Mouse (Mus musculus) liver, adult 2 months (tissue): ENCODE data around the gene Srgap3. TPM values are rescaled to one million over a fixed set of nuclear protein-coding genes. Genes with fewer than 3 reads are reported as not detected.

ENCODE experiments used
- DNase-seq: peaks from one replicate; pipeline ENCODE4 v3.0.0-alpha.2; 2011; ENCODE audit warnings: low read depth, low spot score; ENCODE audit errors: extremely low read depth
- H3K27ac ChIP-seq: fragments of 200-500 bp; replicated peaks from 2 replicates; pipeline ENCODE4 v1.5.1; 2012; ENCODE audit warnings: low read depth, mild to moderate bottlenecking, control low read depth, inconsistent platforms, low read length; ENCODE audit not compliant: insufficient read depth
- H3K27me3 ChIP-seq: fragments of 200-500 bp; 2 replicates; pipeline ENCODE4 v1.6.1; 2012; ENCODE audit warnings: mild to moderate bottlenecking, moderate library complexity, low read length, inconsistent platforms; ENCODE audit not compliant: control insufficient read depth, insufficient read depth
- H3K36me3 ChIP-seq: fragments of 200-500 bp; 2 replicates; pipeline ENCODE4 v1.6.1; 2012; ENCODE audit warnings: low read length, inconsistent platforms; ENCODE audit not compliant: control insufficient read depth, insufficient read depth
- H3K4me1 ChIP-seq: fragments of 200-500 bp; 2 replicates; pipeline ENCODE4 v1.6.1; 2011; ENCODE audit warnings: low read length; ENCODE audit not compliant: control insufficient read depth, insufficient read depth
- H3K4me3 ChIP-seq: fragments of 200-500 bp; 2 replicates; pipeline ENCODE4 v1.5.1; 2011; ENCODE audit warnings: low read depth, mild to moderate bottlenecking, control low read depth, low read length, moderate library complexity; ENCODE audit not compliant: insufficient read depth
- H3K79me2 ChIP-seq: fragments of 200-500 bp; 2 replicates; pipeline ENCODE4 v1.6.1; 2012; ENCODE audit warnings: inconsistent platforms, mild to moderate bottlenecking, low read length, moderate library complexity; ENCODE audit not compliant: control insufficient read depth, insufficient read depth
- H3K9ac ChIP-seq: fragments of 200-500 bp; 2 replicates; pipeline ENCODE4 v1.6.1; 2012; ENCODE audit warnings: low read depth, mild to moderate bottlenecking, control low read depth, inconsistent platforms, low read length
- CTCF ChIP-seq: fragments of 200-500 bp; IDR thresholded peaks from 2 replicates; pipeline ENCODE4 v1.5.1; 2011; ENCODE audit warnings: low read depth, low read length, control low read depth
- POLR2A ChIP-seq: fragments of 200-500 bp; IDR thresholded peaks from 2 replicates; pipeline ENCODE4 v1.6.1; 2011; ENCODE audit warnings: low read length, control low read depth; ENCODE audit not compliant: insufficient read depth; ENCODE audit errors: extremely low read depth
- WGBS: fragments of 180-500 bp; shearing (Covaris S2); methylation state at CpG from one replicate; pipeline ENCODE4 v1.1.7; 2018; 5-methylcytosine and 5-hydroxymethylcytosine counted together
- polyA plus RNA-seq: library from polyadenylated mRNA; depleted of rRNA; stranded (reverse); fragments of >200 nt; gene quantifications from 2 replicates; pipeline ENCODE4 v1.2.3, GENCODE M21; 2012
- total RNA-seq: library from RNA; depleted of rRNA; stranded (reverse); fragments of >200 nt; gene quantifications from 2 replicates; pipeline ENCODE4 v1.2.3, GENCODE M21; 2014

Srgap3 gene
- total and polyA plus RNA-seq, 2 experiments, result 0.69 to 0.83 TPM

DNA sequence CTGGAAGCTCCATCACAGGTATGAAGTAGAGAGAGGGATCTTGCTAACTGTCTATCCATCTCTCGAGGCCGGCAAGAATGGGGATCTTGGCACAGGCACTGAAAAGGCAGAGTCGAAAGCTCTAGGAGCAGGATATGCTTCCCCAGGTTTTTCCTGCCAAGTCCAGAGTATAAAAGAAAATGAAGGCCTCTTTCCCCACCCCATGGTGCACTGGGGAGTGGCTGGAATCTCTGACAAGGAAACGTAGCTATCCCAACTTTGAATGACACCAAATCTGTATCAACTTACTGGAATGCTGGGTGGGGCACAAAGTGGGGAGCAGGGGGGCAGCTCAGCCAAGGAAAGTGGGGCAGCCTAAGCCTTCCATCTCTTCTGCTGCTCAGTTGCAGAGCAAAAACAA is 190.2 kb downstream of the Srgap3 start:
- Histone ChIP-seq H3K27ac (no peak overlapping the region), H3K4me3 (no peak overlapping the region), H3K9ac (no peak overlapping the region), H3K36me3 (no peaks in the 10 kb centered on the region), H3K27me3 (no peaks in the 10 kb centered on the region), H3K4me1 (no peaks in the 10 kb centered on the region), H3K79me2 (no peaks in the 10 kb centered on the region)
- TF ChIP-seq CTCF (no peak), POLR2A (no peak)
- no peak for DNase-seq
- 84% methylated on average over 4 of the region's 4 CpGs for WGBS

DNA sequence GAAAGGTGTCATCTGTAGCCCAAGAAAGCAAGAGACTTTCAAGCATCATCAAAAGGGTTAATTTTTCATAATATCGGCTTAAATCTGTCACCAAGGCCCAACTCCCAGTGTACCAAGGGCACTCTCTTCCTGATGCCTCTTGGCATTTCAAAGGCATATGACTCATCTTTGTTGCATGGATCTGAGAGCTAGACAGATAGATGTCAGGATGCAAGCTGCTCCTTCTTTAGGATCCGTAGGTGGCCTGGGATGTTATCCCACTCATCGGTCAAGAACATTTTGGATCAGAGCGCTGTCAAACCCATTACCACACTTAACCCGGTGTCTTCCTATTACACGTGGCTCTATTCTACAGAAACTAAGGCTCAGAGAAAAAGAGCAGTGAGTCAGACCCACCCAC is 192.1 kb downstream of the Srgap3 start:
- DNase-seq, result no peak
- no peaks in the 10 kb centered on the region for H3K79me2 ChIP-seq
- TF ChIP-seq POLR2A (no peak), CTCF (no peak)
- H3K4me3 ChIP-seq, result no peak overlapping the region
- no peaks in the 10 kb centered on the region for H3K27me3 ChIP-seq
- H3K36me3 ChIP-seq, result no peaks in the 10 kb centered on the region
- 94% methylated on average over 6 of the region's 6 CpGs for WGBS
- H3K4me1 ChIP-seq, result no peaks in the 10 kb centered on the region
- H3K27ac ChIP-seq, result no peak overlapping the region
- H3K9ac ChIP-seq, result no peak overlapping the region

DNA sequence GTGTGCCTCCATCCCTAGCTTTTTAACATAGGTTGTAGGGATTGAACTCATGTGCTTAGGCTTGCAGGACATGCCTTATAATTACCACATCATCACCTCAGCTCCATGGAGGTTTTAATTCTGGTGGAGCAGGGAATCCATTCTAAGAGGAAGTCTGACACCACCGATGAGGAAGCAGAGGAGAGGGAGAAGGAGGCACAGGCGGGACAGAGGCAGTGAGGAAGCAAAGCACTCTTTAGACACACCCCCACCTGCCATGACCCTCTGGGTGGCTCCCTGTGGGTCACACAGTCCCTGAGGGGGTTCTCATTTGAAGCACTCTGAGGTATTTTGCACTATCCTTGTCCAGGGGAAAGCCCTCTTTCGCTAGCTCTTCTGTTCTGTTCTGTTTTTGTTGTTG is 194.5 kb downstream of the Srgap3 start:
- H3K36me3 ChIP-seq, result no peaks in the 10 kb centered on the region
- TF ChIP-seq POLR2A, result no peak
- no peak for TF ChIP-seq CTCF
- 81% methylated on average over 3 of the region's 3 CpGs for WGBS
- H3K79me2 ChIP-seq, result no peaks in the 10 kb centered on the region
- DNase-seq, result no peak
- H3K27me3 ChIP-seq, result no peaks in the 10 kb centered on the region
- no peak overlapping the region for H3K4me3 ChIP-seq
- H3K9ac ChIP-seq, result no peak overlapping the region
- H3K27ac ChIP-seq, result no peak overlapping the region
- H3K4me1 ChIP-seq, result no peaks in the 10 kb centered on the region

DNA sequence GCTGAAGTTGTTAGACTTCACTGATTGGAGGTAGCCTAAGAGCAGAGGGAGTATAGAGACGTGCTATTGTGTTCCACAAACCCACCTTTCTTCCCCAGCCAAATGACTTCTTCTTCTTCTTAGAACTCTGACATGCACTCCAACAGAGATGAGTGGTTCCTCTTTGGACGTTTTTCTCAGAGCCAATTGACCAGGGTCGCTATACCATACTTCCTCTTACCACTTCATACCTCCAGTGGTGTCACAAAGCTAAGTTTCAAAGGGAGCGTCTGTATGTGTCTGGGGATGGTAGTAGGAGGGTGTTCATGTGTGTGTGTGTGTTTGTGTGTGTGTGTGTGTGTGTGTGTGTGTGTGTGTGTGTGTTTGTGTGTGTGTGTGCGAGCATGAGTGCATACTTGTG is 195.1 kb downstream of the Srgap3 start:
- no peaks in the 10 kb centered on the region for H3K27me3 ChIP-seq
- H3K27ac ChIP-seq, result no peak overlapping the region
- DNase-seq, result peak; percentile 11
- TF ChIP-seq POLR2A (no peak), CTCF (no peak)
- H3K36me3 ChIP-seq, result no peaks in the 10 kb centered on the region
- no peaks in the 10 kb centered on the region for H3K79me2 ChIP-seq
- whole genome bisulfite sequencing, result 61% methylated on average over 5 of the region's 5 CpGs
- no peak overlapping the region for H3K4me3 ChIP-seq
- no peak overlapping the region for H3K9ac ChIP-seq
- H3K4me1 ChIP-seq, result no peaks in the 10 kb centered on the region

DNA sequence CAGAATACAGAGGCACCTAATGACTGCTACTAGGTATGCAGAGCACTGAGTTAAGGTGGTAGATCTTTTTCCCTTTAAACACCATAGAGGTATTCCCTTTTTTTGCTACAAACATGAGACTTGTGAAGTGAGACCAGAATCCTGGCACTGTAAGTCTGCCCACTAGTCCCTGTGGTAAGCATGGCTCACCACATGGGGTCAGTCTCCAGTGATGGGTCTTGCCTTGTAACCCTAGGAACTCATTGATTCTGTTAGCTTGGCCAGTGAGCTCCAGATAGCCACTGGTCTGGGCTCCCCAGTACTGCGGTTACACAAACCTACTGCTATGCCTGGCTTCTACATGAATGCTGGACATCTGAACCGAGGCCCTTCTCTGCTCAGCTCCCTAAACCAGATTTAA is 204.8 kb downstream of the Srgap3 start:
- Histone ChIP-seq H3K36me3 (no peaks in the 10 kb centered on the region), H3K27ac (no peak overlapping the region), H3K4me1 (no peaks in the 10 kb centered on the region), H3K79me2 (no peaks in the 10 kb centered on the region), H3K4me3 (no peak overlapping the region), H3K27me3 (no peaks in the 10 kb centered on the region), H3K9ac (no peak overlapping the region)
- TF ChIP-seq CTCF, result no peak; the same call in 1 of the 2 replicates
- TF ChIP-seq POLR2A, result no peak
- 84% methylated on average over 2 of the region's 2 CpGs for WGBS
- DNase-seq, result no peak

DNA sequence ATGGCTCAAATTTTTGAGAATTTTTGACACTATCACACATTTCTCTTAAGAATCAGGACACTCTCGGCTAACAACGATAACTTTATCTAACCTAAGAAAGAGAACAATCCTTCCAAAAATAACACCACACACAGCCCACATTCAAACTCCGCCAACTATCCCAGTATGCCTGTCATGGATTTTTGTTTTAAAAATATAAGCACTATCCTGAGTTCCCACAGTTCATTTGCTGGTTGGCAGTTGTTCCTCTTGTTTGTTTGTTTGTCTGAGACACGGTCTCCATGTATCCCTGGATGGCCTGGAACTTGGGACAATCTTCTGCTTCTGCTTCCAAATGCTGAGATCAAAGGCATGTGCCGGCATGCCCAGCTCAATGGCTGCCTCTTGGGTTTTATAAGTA is 205.3 kb downstream of the Srgap3 start:
- TF ChIP-seq CTCF (no peak), POLR2A (no peak)
- WGBS, result 84% methylated on average over 5 of the region's 5 CpGs
- H3K4me1 ChIP-seq, result no peaks in the 10 kb centered on the region
- no peaks in the 10 kb centered on the region for H3K36me3 ChIP-seq
- no peak for DNase-seq
- no peak overlapping the region for H3K27ac ChIP-seq
- no peak overlapping the region for H3K4me3 ChIP-seq
- no peaks in the 10 kb centered on the region for H3K79me2 ChIP-seq
- H3K27me3 ChIP-seq, result no peaks in the 10 kb centered on the region
- H3K9ac ChIP-seq, result no peak overlapping the region
